Mouse (Mus musculus): ENCODE measurements at regions not wholly inside any gene's neighbourhood (a gene's known extent, or its start where the extent isn't known, plus 50 kb on each side); places are given as distances from the start of the nearest gene placed in this dataset.

DNA sequence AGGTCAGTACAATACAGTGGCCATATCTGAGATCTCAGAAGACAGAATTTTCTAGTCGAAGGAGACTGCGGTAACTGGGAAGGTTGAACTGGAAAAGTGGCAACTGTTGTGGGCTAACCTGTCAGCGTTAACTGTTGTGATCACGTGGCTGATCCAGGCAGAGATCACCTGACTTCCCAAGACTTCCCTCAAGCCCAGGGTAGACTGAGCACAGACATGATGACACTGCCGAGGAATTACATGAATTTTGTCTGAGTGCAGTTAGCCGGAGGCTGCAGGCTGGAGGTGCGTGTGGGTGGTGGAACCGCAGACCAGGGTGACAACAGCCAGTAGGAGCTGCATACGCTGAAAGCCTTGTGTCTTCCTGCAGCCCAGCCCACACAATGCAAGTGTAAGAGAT, 70.6 kb upstream of the Jade1 start:
- TF ChIP-seq GATA4 (IDR thresholded peaks at IDR 0.05; ENCODE audit: insufficient replicate concordance, low read length), result no peak

DNA sequence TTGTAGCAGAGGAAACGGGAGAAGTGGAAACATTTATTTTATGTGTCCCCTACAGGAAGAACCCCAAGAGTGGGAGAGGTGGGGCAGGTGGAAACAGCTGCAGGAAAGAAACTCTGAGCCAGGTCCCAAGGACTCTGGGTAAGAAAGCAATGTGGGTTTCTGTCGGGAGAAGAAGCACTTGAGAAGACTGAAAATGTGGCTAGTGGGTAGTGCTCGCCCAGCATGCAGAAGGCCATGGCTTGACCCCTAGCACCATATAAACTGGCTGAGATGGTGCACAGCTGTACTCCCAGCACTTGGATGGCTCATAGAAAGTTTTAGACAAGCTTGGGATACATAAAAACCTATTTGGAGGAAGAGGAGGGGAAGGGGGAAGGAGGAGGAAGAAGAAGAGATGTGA, 71.9 kb upstream of the Jade1 start:
- no peak for TF ChIP-seq GATA4 (IDR thresholded peaks at IDR 0.05; ENCODE audit: insufficient replicate concordance, low read length)

DNA sequence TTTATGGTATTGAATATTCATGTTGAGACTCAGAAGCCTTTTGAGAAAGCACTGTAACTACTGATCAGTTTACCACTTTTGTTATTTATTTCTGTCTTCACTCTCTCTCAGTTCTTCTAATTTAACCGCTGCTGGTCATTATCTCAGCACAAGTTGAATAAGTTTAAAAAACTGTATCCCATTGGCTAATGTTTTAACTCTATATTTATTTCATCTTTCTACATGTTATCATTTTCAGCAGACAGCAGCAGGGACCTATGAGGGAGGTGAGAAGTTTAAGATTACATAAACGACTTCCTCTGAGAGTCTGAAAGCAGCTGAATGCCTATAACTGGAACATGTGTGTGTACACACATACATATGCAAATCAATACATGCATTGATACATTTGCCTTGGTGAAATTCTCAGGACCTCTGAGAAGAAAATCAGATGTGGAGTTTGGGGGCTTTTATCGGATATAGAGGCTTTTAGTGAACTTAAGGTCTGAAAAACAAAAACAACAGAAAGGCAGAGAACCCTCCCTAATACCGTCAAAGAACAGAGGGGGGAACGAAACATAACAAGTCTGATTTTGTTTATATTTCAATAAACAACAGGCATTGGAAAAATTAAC, 72.5 kb upstream of the Jade1 start:
- no peak for TF ChIP-seq GATA4 (IDR thresholded peaks at IDR 0.05; ENCODE audit: insufficient replicate concordance, low read length)

DNA sequence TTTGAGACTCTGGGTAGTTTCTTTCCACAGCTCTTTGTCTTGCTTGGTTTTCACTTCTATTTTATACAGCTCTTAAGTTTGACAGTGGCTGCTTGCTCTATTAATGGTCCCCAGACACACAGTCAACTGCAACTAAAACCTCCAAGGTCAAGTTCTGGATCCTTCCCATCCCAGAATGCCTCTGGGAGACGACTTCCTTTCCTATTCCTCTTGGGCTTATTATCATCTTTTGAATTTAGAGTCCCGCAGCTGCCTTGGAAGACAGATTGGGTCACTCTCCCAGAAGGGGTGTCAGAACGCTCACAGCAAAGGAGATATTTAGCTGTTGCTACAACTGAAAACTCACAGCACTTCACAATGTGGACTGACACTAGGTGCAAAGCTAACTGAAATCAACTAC, 75.3 kb upstream of the Jade1 start:
- no peak for TF ChIP-seq GATA4 (IDR thresholded peaks at IDR 0.05; ENCODE audit: insufficient replicate concordance, low read length)

DNA sequence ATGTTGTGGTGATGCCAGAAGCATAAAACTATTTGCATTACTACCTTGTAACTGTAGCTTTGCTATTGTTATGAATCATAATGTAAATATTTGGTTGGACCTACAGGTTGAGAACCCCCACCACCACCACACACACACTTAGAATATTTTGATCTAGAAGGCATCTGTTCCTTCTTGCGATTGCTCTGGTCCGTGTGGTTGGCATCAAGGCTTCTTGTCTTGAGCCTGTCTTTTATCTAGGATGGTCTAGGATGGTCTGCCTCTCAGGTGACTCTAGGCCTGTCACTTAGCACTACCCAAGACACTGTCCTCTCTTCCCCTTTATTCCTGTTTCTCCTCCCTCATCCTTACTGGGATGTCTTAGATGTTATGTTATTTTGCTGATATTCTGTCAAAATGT, 76.6 kb upstream of the Jade1 start:
- no peak for TF ChIP-seq GATA4 (IDR thresholded peaks at IDR 0.05; ENCODE audit: insufficient replicate concordance, low read length)

DNA sequence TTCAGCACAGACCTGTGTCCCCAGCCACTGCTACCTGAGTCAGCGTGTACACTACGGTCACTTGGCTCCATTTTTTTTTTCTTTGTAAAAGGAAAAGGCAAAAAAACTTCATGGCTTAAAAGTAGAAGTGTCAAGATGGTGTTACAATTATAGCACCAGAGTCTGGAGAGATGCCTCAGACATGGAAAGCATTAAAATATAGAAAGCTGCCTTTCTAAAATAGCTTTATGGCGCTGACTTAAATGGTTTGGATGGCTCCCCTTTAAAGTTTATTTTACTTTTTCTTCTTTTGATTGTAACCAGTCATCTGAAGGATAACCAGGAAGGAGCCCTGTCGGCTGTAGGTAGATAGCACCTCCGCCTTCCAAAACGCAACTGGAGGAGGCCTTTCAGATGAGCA, 79.0 kb upstream of the Jade1 start:
- no peak for TF ChIP-seq GATA4 (IDR thresholded peaks at IDR 0.05; ENCODE audit: insufficient replicate concordance, low read length)

DNA sequence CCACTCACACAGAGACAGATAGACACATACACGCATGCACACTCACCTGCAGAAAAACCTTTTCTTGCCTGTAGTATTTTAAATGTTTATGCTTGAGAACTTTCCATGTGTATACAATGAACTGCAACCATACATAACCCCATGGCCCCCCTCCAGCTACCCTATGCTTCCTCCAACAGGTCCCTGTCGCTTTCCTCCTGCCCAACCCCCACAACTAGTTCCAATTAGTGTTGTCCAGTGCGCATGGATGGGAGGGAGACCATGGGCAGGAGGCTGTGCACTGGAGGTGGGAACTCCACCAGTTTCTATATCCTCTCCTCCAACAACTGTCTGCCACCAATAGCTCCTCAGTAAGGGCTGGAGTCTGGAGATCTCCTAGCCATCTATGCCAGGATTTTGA, 82.9 kb upstream of the Jade1 start:
- TF ChIP-seq GATA4 (IDR thresholded peaks at IDR 0.05; ENCODE audit: insufficient replicate concordance, low read length), result no peak

DNA sequence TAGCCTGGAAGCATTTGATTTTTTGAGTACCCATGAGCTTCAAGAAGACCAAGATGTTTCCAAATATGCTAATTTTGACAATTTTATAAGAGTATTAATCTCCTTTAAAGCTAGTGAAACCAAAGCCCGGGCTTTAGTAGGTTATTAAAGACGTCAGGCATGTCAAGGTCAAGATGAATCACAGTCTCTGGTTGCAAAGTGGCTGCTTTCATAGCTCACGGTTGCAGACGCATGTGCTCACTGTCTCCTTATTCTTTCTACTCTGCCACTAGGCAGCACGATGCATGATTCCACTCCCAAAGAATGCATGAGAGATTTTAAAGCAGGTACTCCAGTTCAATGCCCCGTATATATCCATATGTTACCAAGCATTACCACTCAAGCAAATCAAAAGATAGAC, 86.4 kb upstream of the Jade1 start:
- TF ChIP-seq GATA4 (IDR thresholded peaks at IDR 0.05; ENCODE audit: insufficient replicate concordance, low read length), result no peak

DNA sequence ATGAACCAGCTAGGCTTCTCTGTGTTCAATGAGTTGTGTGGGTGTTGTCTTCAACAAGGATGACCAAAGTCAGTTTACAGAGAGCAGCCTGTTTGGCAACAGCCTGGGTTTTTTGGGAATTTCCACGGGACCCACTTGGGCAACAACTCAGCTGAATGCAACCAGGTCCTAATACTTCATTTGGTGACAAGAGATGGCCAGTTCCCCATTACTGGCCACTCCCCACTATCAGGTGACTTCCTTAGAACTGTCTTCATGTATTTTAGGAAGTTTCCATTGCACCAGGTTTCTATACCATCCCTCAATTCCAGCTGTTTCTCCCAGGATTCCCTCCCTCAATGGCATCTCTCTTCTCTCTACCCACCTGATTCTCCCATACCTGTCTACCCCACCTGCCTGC, 87.7 kb upstream of the Jade1 start:
- TF ChIP-seq GATA4 (IDR thresholded peaks at IDR 0.05; ENCODE audit: insufficient replicate concordance, low read length), result no peak

DNA sequence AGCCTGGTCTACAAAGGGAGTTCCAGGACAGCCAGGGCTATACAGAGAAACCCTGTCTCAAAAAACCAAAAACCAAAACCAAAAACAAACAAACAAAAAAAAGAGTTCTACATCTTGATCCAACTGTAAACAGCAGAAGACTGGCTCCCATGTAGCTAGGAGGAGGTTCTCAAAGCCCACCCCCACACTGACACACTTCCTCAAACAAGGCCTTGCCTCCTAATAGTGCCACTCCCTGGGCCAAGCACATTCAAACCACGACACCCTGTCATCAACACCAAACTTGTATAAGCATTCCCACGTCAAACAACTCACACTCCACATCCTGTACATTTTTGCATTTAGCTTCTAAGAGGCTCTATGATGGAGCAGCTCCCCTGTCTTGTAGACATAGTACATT, 89.6 kb upstream of the Jade1 start:
- TF ChIP-seq GATA4 (IDR thresholded peaks at IDR 0.05; ENCODE audit: insufficient replicate concordance, low read length), result no peak

DNA sequence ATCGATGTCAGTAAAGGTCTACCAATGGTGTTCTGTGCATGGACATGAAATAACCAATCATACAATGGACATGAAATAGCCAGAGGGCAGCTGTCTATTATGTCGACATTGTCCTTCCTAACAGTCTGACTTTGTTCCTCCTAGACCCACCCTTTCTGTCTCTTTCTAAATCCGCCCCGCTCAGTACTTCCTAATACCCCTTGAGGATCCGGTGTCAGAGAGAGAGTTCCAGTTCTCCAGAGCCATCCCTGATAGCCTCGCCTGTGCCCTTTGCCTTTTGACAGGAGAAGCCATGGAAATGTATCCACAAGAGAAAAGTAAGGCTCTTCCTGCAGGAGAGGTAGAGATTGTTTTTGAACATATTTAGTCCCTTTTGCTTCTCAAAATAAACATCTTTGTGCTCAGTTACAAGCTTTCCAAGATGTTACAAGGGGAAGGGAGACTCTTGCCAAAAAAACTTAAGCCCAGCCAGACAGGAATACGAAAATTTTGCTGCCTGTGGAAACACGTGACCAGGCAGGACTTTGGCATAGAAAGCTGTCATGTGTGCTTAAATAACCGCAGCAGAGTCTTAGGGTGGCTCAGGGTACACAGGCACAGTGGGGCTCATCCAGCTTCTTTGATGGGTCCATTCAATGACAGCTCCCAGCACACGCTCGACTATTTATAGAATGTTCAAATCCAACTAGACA, 92.4 kb upstream of the Jade1 start:
- TF ChIP-seq GATA4 (IDR thresholded peaks at IDR 0.05; ENCODE audit: insufficient replicate concordance, low read length), result no peak

DNA sequence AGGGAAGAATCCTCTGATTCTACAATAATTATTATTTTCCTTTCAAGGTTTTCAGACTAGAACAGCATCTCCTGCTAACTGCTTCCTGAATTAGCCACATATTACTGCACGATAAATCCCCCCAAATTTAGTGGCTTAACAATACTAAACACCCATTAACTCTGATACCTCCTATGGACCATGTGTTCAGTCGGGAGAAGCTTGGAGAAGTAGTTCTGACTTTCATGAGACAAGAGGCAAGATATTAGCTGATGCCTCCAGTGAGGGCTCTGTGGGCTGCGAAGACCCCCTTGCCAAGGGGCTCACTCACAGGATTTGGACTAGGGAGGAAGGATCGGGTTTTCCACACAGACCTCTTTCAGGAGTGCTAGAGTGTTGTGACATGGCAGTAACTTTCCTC, 95.4 kb upstream of the Jade1 start:
- no peak for TF ChIP-seq GATA4 (IDR thresholded peaks at IDR 0.05; ENCODE audit: insufficient replicate concordance, low read length)

DNA sequence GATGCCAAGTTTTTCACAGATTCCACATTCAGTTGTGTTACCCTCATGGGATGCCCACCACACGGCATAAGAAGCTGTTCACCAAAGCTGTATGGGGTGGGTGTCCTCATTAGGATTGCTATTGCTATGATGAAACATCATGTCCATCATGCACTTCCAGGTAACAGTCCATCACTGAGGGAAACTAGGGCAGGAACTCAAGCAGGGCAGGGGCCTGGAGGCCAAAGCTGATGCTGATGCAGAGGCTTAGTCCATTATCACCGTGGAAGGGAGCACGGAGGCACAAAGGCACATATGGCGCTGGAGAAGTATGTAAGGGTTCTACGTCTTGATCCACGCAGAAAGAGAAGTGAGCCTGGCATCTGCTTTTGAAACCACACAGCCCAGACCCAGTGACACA, 97.4 kb upstream of the Jade1 start:
- TF ChIP-seq GATA4 (IDR thresholded peaks at IDR 0.05; ENCODE audit: insufficient replicate concordance, low read length), result no peak

DNA sequence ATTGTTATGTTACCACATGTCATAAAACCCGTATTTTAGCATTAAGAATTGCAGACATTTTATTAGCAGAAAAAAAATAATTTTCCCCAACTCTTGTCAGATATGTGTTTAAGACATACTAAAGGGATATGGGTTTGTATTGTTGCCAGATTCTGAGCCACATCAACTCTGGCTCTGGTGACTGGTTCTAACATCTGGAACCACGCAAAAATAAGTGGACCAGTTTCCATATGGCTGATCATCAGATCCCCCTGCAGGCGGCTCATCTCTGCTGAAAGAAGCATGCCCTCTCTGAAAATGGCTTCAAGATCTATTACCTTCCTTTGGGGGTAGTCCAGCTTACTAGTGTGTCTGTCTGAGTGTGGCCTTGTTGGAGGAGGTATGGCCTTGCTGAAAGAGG, 102.0 kb upstream of the Jade1 start:
- TF ChIP-seq GATA4 (IDR thresholded peaks at IDR 0.05; ENCODE audit: insufficient replicate concordance, low read length), result no peak

DNA sequence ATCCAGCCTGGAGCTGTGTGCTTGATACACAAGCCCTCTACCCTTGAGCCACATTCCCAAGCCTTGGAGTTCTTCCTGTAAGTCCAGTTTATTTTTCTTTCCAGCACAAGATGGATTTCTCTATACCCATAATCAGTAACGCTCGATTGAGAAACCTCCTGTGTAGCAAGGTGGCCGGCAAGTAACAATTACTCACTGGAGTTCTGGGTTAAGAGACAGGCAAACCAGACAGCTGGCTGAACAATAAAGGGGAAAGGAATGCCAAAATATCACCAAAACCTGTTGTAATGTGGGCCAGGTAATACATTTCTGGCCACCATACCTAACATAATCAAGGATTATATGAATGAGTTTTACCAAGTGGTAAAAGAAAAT, 102.8 kb upstream of the Jade1 start:
- no peak for TF ChIP-seq GATA4 (IDR thresholded peaks at IDR 0.05; ENCODE audit: insufficient replicate concordance, low read length)

DNA sequence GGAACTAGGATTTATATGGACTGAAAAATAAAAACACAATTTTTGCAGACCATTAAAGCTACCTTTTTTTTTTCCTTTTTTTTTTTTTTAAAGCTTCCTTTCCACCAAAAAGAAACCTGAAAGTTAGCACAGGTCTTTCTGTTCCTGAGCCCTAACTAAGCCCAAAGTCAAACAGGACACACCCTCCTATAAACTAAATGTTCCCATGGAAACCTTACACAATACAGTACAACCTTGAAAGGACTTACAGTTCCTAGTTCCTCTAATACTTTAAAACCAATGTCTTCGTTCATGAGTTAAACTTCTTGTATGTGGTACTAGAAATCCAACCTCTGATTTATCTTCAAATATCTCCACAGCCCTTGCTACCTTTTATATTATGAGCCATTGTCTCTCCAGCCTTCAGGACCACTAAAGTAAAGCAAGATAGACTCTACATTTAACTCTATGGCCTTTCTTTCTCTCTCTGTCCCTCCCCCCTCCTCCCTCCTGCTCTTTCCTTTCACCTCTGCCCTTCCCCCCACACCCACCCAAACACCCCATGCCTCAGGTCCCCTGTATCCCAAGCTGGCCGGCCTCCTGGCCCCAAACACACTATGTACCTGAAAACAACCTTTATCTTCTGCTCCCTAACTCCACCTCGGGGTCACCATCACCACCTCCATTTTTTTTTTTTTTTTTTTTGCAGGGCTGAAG, 103.4 kb upstream of the Jade1 start:
- TF ChIP-seq GATA4 (IDR thresholded peaks at IDR 0.05; ENCODE audit: insufficient replicate concordance, low read length), result no peak

DNA sequence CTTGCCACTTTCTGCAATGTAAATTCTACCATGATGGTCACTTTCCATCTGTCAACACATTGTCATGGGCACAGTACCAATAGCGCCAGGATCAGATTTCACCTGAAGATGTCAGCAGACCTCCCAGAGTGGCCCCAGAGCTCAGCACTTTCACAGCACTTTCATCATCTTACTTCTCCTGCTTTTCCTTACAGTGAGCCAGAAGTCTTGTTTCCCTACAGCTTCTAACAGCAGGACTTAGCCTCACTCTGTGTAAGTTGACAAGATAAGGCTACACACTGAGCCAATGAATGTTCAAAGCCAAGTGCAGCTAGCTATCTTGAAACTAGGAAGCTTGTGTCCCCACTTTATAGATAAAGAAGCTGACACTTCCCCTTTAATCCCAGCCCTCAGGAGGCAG, 104.8 kb upstream of the Jade1 start:
- no peak for TF ChIP-seq GATA4 (IDR thresholded peaks at IDR 0.05; ENCODE audit: insufficient replicate concordance, low read length)
